In genomic region chr1:129838486-129838885, GRCm38 (mm10) we compare ENCODE assay signal across 26 mouse cellular contexts.
"Had no signal": no experiment of that assay in that cellular context is flagged by ENCODE, and none has a peak within 500 bp of the region (broad histone marks: within the 10 kb centered on the region; RNA-seq: fewer than 3 reads in every experiment).

No protein-coding gene starts in this region.

- H3K27ac ChIP-seq: limb, embryonic 10.5 days; limb, embryonic 12.5 days; limb, embryonic 13.5 days; limb, embryonic 15.5 days; liver, embryonic 12.5 days; liver, embryonic 13.5 days; liver, embryonic 14.5 days; liver, embryonic 15.5 days; lung, embryonic 15.5 days; macrophage; midbrain, embryonic 10.5 days; midbrain, embryonic 12.5 days; midbrain, embryonic 13.5 days; midbrain, embryonic 15.5 days had no signal

- H3K9ac ChIP-seq: limb, embryonic 12.5 days; limb, embryonic 13.5 days; limb, embryonic 15.5 days; liver, embryonic 12.5 days; liver, embryonic 13.5 days; liver, embryonic 14.5 days; liver, embryonic 15.5 days; liver, postnatal 0 days; lung, embryonic 14.5 days; lung, embryonic 15.5 days; midbrain, embryonic 12.5 days; midbrain, embryonic 13.5 days; midbrain, embryonic 15.5 days had no signal

- DNase-seq: left cerebral cortex, postnatal 4 days; liver; liver, embryonic 13.5 days; liver, postnatal 0 days; lung, adult 18-20 months; lung, adult 2 months; midbrain, embryonic 14.5 days had no signal

- H3K36me3 ChIP-seq: limb, embryonic 10.5 days; limb, embryonic 12.5 days; limb, embryonic 13.5 days; limb, embryonic 15.5 days; liver, embryonic 12.5 days; liver, embryonic 13.5 days; liver, embryonic 15.5 days; lung, embryonic 15.5 days; midbrain, embryonic 10.5 days; midbrain, embryonic 12.5 days; midbrain, embryonic 13.5 days; midbrain, embryonic 15.5 days had no signal

- H3K4me2 ChIP-seq: limb, embryonic 12.5 days; limb, embryonic 13.5 days; limb, embryonic 15.5 days; liver, embryonic 11.5 days; liver, embryonic 12.5 days; liver, embryonic 13.5 days; liver, embryonic 15.5 days; lung, embryonic 14.5 days; lung, embryonic 15.5 days; midbrain, embryonic 11.5 days; midbrain, embryonic 12.5 days; midbrain, embryonic 13.5 days; midbrain, embryonic 15.5 days had no signal

- H3K9me3 ChIP-seq: limb, embryonic 10.5 days; limb, embryonic 12.5 days; limb, embryonic 13.5 days; limb, embryonic 15.5 days; liver, embryonic 12.5 days; liver, embryonic 13.5 days; liver, embryonic 15.5 days; lung, embryonic 15.5 days; megakaryocyte, embryonic 14.5 days; midbrain, embryonic 10.5 days; midbrain, embryonic 12.5 days; midbrain, embryonic 13.5 days; midbrain, embryonic 15.5 days had no signal

- H3K27me3 ChIP-seq: limb, embryonic 12.5 days; limb, embryonic 13.5 days; limb, embryonic 15.5 days; liver, embryonic 12.5 days; liver, embryonic 13.5 days; liver, embryonic 15.5 days; lung, embryonic 15.5 days; megakaryocyte, embryonic 14.5 days; midbrain, embryonic 12.5 days; midbrain, embryonic 13.5 days; midbrain, embryonic 15.5 days had no signal

- ATAC-seq: liver, embryonic 12.5 days; liver, postnatal 0 days; midbrain, embryonic 13.5 days; midbrain, embryonic 15.5 days; midbrain, embryonic 16.5 days had no signal

- H3K4me3 ChIP-seq: limb, embryonic 10.5 days; limb, embryonic 12.5 days; limb, embryonic 13.5 days; limb, embryonic 15.5 days; liver, embryonic 12.5 days; liver, embryonic 13.5 days; liver, embryonic 15.5 days; lung, embryonic 15.5 days; megakaryocyte, embryonic 14.5 days; midbrain, embryonic 10.5 days; midbrain, embryonic 12.5 days; midbrain, embryonic 13.5 days; midbrain, embryonic 15.5 days; myocyte had no signal

- H3K4me1 ChIP-seq: limb, embryonic 10.5 days; limb, embryonic 12.5 days; limb, embryonic 13.5 days; limb, embryonic 15.5 days; liver, embryonic 12.5 days; liver, embryonic 13.5 days; liver, embryonic 15.5 days; lung, embryonic 15.5 days; megakaryocyte, embryonic 14.5 days; midbrain, embryonic 10.5 days; midbrain, embryonic 12.5 days; midbrain, embryonic 13.5 days; midbrain, embryonic 15.5 days had no signal
